Mouse (Mus musculus) monocyte, adult 5-6 weeks (primary cell): ENCODE data around the gene Irf3. TPM values are rescaled to one million over a fixed set of nuclear protein-coding genes. Genes with fewer than 3 reads are reported as not detected.

ENCODE experiments used
- ATAC-seq: fragments of 153-309, 156-312 bp; replicated peaks from 2 replicates; pipeline ENCODE4 v1.8.0; 2017; ENCODE audit warnings: mild to moderate bottlenecking; ENCODE audit not compliant: low TSS enrichment, insufficient number of reproducible peaks, severe bottlenecking, poor library complexity, low FRiP score
- total RNA-seq: library from RNA; stranded (forward); fragments of 200-1000, 200-491, 200-594 nt; gene quantifications from 3 replicates; pipeline ENCODE4 v1.2.3, GENCODE M21; 2017

The Irf3 gene
- total RNA-seq, 1 experiment from 2014 or later, result 83.1 TPM

- no peak for ATAC-seq
Observed at GRCm38 (mm10) chr7:44971142-44971541, 26.3 kb upstream of the Irf3 start.

GRCm38 (mm10) chr7:44973415-44974130 lies 23.9 kb upstream of the Irf3 start:
- ATAC-seq, result no peak

- no peak for ATAC-seq
Observed at GRCm38 (mm10) chr7:44974383-44975116, 22.9 kb upstream of the Irf3 start, which contains the start of gene Cpt1c. Cpt1c (minus strand) TSS chr7:44974851.

GRCm38 (mm10) chr7:44975117-44975419 lies 22.4 kb upstream of the Irf3 start:
- ATAC-seq, result no peak

GRCm38 (mm10) chr7:44978300-44978699 lies 19.1 kb upstream of the Irf3 start:
- ATAC-seq, result no peak

- ATAC-seq, result no peak
Observed at GRCm38 (mm10) chr7:44981539-44981938, 15.9 kb upstream of the Irf3 start.

- 0 out of 2 replicates have a peak, but pooled peaks have one; percentile 40 for ATAC-seq
Observed at GRCm38 (mm10) chr7:44983085-44983484, 14.4 kb upstream of the Irf3 start.

- ATAC-seq, result no peak
Observed at GRCm38 (mm10) chr7:44983944-44984832, 13.3 kb upstream of the Irf3 start.

- no peak for ATAC-seq
Observed at GRCm38 (mm10) chr7:44984833-44985164, 12.6 kb upstream of the Irf3 start.

- ATAC-seq, result no peak
Observed at GRCm38 (mm10) chr7:44985595-44986191, 11.8 kb upstream of the Irf3 start.

GRCm38 (mm10) chr7:44986192-44986878 lies 11.1 kb upstream of the Irf3 start, which contains the start of gene Prmt1:
Prmt1 (minus strand) TSS chr7:44986568.
- ATAC-seq, result peak; percentile 88

- ATAC-seq, result no peak
Observed at GRCm38 (mm10) chr7:44986879-44987718, 10.3 kb upstream of the Irf3 start.

GRCm38 (mm10) chr7:44996672-44997071 lies 776 bp upstream of the Irf3 start:
- no peak for ATAC-seq

- peak; percentile 7; the same call in 1 of the 2 replicates for ATAC-seq
Observed at GRCm38 (mm10) chr7:44997940-44998428, 536 bp downstream of the Irf3 start.

- no peak for ATAC-seq
Observed at GRCm38 (mm10) chr7:44998501-44998955, 1.1 kb downstream of the Irf3 start, which contains the start of gene Bcl2l12. Bcl2l12 (minus strand) TSS chr7:44998712.

GRCm38 (mm10) chr7:44999753-45000152 lies 2.3 kb downstream of the Irf3 start:
- no peak for ATAC-seq

GRCm38 (mm10) chr7:45000539-45001114 lies 3.2 kb downstream of the Irf3 start:
- no peak for ATAC-seq
